Mouse (Mus musculus) neural tube, embryonic 13.5 days (tissue): Measurements from ENCODE around the gene Rab40c. TPM values are rescaled to one million over a fixed set of nuclear protein-coding genes. Genes with fewer than 3 reads are reported as not detected.

Source experiments
- ATAC-seq: fragments of 200-750 bp; cut with Nextera tagmentation; 2 replicates; pipeline ENCODE4 v1.8.0; 2017; ENCODE audit warnings: low read depth, mild to moderate bottlenecking, moderate TSS enrichment, moderate library complexity
- H3K27ac ChIP-seq: fragments of 300-500 bp; sonication (generic); replicated peaks from 2 replicates; pipeline ENCODE4 v1.5.1; 2015; ENCODE audit warnings: moderate library complexity, mild to moderate bottlenecking, inconsistent platforms
- H3K27me3 ChIP-seq: fragments of 300-500 bp; sonication (generic); 2 replicates; pipeline ENCODE4 v1.6.1; 2015; ENCODE audit warnings: mild to moderate bottlenecking, inconsistent platforms
- H3K36me3 ChIP-seq: fragments of 300-500 bp; sonication (generic); 2 replicates; pipeline ENCODE4 v1.6.1; 2015; ENCODE audit warnings: mild to moderate bottlenecking, inconsistent platforms
- H3K4me1 ChIP-seq: fragments of 300-500 bp; sonication (generic); replicated peaks from 2 replicates; pipeline ENCODE4 v1.6.1; 2015; ENCODE audit warnings: inconsistent platforms
- H3K4me2 ChIP-seq: fragments of 300-500 bp; sonication (generic); 2 replicates; pipeline ENCODE4 v1.6.1; 2015; ENCODE audit warnings: inconsistent platforms, mild to moderate bottlenecking, moderate library complexity
- H3K4me3 ChIP-seq: fragments of 300-500 bp; sonication (generic); 2 replicates; pipeline ENCODE4 v1.5.1; 2015; ENCODE audit warnings: mild to moderate bottlenecking, inconsistent platforms
- H3K9ac ChIP-seq: fragments of 300-500 bp; sonication (generic); 2 replicates; pipeline ENCODE4 v1.6.1; 2015; ENCODE audit warnings: moderate library complexity, mild to moderate bottlenecking, inconsistent platforms
- H3K9me3 ChIP-seq: fragments of 300-500 bp; sonication (generic); 2 replicates; pipeline ENCODE4 v1.6.1; 2016; ENCODE audit warnings: inconsistent platforms
- WGBS: fragments of 180-500 bp; shearing (Covaris S2); methylation state at CpG from one replicate; pipeline ENCODE4 v1.1.7; 2015; 5-methylcytosine and 5-hydroxymethylcytosine counted together
- polyA plus RNA-seq: library from polyadenylated mRNA; unstranded; fragments of >200 nt; fragmentation: Nextera tagmentation; extraction: Ambion mirVana; gene quantifications from 2 replicates; pipeline ENCODE4 v1.2.1, GENCODE M21; 2015

Rab40c gene
- polyA plus RNA-seq, 1 experiment from 2014 or later = 50.7 TPM

DNA sequence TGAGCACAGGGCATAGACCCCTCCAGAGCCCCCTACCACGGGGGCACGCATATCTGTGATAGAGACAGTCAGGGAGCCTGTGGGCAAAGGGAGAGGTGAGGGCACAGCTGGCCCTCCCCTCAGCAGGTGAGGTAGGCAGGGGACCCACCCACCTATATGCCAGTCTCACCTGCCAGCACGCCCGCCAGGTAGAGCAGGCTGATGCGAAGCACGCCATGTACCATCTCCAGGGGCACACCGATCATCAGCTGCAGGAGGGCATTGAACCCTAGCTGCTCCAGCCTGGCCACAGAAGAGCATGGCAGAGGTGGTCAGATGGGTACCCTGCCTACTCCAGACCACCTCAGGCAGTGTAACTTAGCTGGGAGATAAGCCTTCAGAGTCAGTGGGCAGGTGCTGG, 84.2 kb downstream of the Rab40c start:
- Histone ChIP-seq H3K9ac (peak overlapping the region; percentile 76; the same call in 1 of the 2 replicates), H3K27ac (no peak overlapping the region), H3K4me3 (0 out of 2 replicates have a peak overlapping the region, but pooled peaks have one; percentile 76), H3K9me3 (no peaks in the 10 kb centered on the region), H3K36me3 (peaks cover 47% of the 10 kb centered on the region), H3K4me2 (peak overlapping the region; percentile 98), H3K27me3 (no peaks in the 10 kb centered on the region), H3K4me1 (peaks cover 76% of the 10 kb centered on the region)
- WGBS = 95% methylated on average over 7 of the region's 7 CpGs
- no peak for ATAC-seq

DNA sequence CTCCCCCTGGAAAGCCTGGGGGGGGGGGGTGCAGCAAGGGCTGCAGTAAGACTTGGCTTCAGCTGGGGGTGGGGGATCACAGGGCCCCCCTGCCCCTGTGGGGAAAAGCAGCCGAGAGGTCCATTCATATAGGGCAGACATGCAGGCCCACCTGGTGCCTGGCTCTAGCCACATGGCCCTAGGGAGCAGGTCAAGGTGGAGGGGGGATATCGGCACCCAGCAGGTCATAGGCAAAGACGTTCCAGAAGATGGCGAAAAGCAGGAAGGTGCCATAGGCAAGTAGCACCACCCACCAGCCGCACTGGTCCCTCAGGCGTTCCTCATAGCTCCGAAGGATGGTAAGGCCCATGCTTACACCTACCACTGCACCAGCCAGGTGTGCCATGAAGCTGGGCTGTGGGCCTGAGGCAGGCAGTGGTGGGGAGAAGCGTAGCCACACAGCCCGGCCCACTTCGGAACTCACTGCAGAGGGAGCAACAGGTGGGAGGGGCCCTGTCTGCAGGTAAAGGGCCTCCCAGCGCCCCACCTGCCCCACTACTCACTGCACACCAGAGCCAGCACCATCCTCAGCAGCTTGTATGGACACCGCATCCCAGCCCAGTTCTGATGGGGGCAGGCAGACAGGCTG, 84.8 kb downstream of the Rab40c start:
- Histone ChIP-seq H3K36me3 (peaks cover 47% of the 10 kb centered on the region), H3K27ac (peak overlapping the region; percentile 94; the same call in 1 of the 2 replicates)
- ATAC-seq = no peak

DNA sequence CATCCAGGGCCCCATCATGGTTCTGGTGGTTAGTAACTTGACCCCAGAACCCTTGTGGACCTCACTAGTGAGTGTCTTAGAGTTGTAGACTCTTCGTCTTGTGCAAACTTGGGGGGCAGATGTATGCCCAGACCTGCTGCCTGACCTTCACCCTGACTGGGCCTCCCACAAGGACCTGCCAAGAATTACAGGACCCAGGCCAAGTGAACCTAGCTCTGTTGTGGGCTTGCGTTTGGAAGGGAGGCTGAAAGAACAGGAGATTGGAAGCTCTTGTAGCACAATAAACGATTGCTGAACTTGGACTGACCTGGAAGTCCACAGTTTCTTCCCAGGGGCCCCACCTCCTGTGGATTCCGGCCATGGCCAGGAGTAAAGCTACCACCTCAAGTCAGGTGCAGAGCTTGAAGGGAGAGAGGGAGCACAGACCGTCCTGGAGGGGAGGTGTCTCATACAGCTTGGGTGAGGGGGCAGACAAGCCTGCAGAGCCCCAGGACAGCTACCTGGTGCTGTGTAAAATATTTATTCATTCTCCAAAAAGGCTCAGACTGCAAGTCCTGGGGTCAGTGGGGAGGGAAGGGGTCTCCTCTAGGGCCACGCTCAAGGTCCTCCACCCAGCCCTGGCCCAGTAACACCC, 85.4 kb downstream of the Rab40c start:
- H3K9ac ChIP-seq = peak overlapping the region; percentile 76
- H3K4me3 ChIP-seq = peak overlapping the region; percentile 76
- no peaks in the 10 kb centered on the region for H3K27me3 ChIP-seq
- peaks cover 87% of the 10 kb centered on the region for H3K4me1 ChIP-seq
- peaks cover 41% of the 10 kb centered on the region for H3K36me3 ChIP-seq
- no peak for ATAC-seq
- no peaks in the 10 kb centered on the region for H3K9me3 ChIP-seq
- WGBS = 55% methylated on average over 6 of the region's 6 CpGs
- peak overlapping the region; percentile 98 for H3K4me2 ChIP-seq
- H3K27ac ChIP-seq = peak overlapping the region; percentile 94

More for the DNA sequence above, 84.8 kb downstream of the Rab40c start:
- H3K9ac ChIP-seq = peak overlapping the region; percentile 76
- peaks cover 82% of the 10 kb centered on the region for H3K4me1 ChIP-seq
- WGBS = 92% methylated on average over 12 of the region's 12 CpGs
- H3K9me3 ChIP-seq = no peaks in the 10 kb centered on the region
- peak overlapping the region; percentile 76 for H3K4me3 ChIP-seq
- no peaks in the 10 kb centered on the region for H3K27me3 ChIP-seq
- peak overlapping the region; percentile 98 for H3K4me2 ChIP-seq

DNA sequence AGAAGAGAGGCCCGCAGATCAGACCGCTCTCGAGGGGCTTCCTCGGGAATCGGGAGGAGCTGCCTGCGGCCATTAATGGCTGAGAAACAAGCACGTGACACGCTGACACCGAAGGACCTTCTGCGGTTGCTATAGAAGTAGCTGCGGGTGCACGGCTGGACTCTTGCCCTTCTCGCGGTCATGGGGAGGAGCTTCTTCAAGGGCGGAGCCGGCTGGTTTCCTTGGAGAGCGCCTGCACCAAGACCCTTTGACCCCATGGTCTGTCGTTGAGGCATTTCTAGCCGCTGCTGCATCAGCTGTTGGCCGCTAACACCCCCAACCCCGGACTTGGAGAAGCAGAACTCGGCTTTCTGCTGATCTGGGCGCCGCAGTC, 86.2 kb downstream of the Rab40c start, which contains the start of gene Stub1:
Gene Stub1 (minus strand): TSS at position 114 of the 373 bp plus-strand sequence.
- ATAC-seq = peak; percentile 54
- H3K27me3 ChIP-seq = no peaks in the 10 kb centered on the region
- H3K4me3 ChIP-seq = peak within 1 kb of the TSS; percentile 76
- under 1% methylated on average over 24 of the region's 24 CpGs for WGBS
- H3K4me1 ChIP-seq = peaks cover 84% of the 10 kb centered on the region
- no peaks in the 10 kb centered on the region for H3K9me3 ChIP-seq
- H3K27ac ChIP-seq = peak within 1 kb of the TSS; percentile 94
- peak within 1 kb of the TSS; percentile 98 for H3K4me2 ChIP-seq
- peaks cover 37% of the 10 kb centered on the region for H3K36me3 ChIP-seq
- H3K9ac ChIP-seq = peak within 1 kb of the TSS; percentile 85

DNA sequence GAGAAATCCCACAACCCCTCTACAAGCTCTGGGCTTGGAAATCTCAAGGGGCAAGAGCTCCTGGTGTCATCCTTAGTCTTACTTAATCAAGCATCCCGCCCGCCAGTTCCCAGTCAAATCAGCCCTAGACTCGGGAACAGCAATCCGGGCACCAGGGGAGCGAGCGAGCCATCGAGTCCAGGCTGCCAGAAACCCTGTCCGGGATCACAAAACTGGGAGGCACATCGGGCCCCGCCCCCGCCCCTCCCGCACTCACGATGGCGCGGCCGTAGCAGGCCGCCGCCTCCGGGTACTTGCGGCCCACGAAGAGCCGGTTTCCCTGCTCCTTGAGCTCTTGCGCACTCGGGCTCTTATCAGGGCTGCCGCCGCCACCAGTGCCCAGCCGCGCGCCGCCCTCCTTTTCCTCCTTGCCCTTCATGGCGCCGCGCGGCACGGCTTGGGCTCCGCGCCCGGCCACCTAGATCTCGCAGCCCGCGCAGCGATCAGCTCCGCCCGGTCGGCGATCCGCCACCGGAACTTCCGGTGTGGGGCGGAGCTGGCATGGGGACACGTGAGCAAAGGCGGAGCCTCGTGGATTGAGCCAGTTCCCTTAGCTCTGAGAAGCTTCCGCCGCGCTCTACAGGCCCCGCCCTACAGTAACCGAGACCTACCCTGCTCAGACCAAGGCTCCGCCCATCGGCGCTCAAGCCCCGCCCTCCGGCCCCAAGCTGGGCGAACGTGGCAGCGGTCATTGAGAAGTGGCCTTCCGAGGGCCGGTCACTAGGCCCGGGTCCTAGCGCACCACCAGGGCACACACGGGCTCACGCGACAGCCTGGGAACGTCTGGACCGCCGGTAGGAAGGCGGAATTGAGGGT, 86.9 kb downstream of the Rab40c start:
- peak; percentile 91 for ATAC-seq
- Histone ChIP-seq H3K27ac (peak overlapping the region; percentile 94), H3K9ac (peak overlapping the region; percentile 85), H3K4me1 (peaks cover 84% of the 10 kb centered on the region), H3K4me2 (peak overlapping the region; percentile 98), H3K9me3 (no peaks in the 10 kb centered on the region), H3K27me3 (no peaks in the 10 kb centered on the region), H3K36me3 (peaks cover 38% of the 10 kb centered on the region), H3K4me3 (peak overlapping the region; percentile 76)
- under 1% methylated on average over 77 of the region's 77 CpGs for WGBS

Other genes starting within 250 kb of the Rab40c start
- gene Gng13, start 202.6 kb downstream of the Rab40c start, polyA plus RNA-seq = 2.1 and 2.8 TPM in 2 replicates
- 7.3 and 9.1 TPM in 2 replicates for gene Chtf18, start 192.3 kb downstream of the Rab40c start, polyA plus RNA-seq
- 20.4 and 24.4 TPM in 2 replicates for gene Rpusd1, start 192.1 kb downstream of the Rab40c start, polyA plus RNA-seq
- not detected in 2 replicates for gene Mslnl, start 183.7 kb downstream of the Rab40c start, polyA plus RNA-seq
- 0.29 and 0.54 TPM in 2 replicates for gene Msln, start 165.3 kb downstream of the Rab40c start, polyA plus RNA-seq
- 26.4 and 26.6 TPM in 2 replicates for gene Narfl, start 146.0 kb downstream of the Rab40c start, polyA plus RNA-seq
- 101 and 107 TPM in 2 replicates for gene Haghl, start 134.1 kb downstream of the Rab40c start, polyA plus RNA-seq
- 0.33 and 0.39 TPM in 2 replicates for gene Ccdc78, start 133.1 kb downstream of the Rab40c start, polyA plus RNA-seq
- gene Fam173a, start 126.8 kb downstream of the Rab40c start, polyA plus RNA-seq = 70.5 and 73.6 TPM in 2 replicates
- 0.66 and 1.9 TPM in 2 replicates for gene AC134908.4, start 124.1 kb downstream of the Rab40c start, polyA plus RNA-seq
- 46.7 and 58.7 TPM in 2 replicates for gene Metrn, start 122.6 kb downstream of the Rab40c start, polyA plus RNA-seq
- gene Fbxl16, start 110.6 kb downstream of the Rab40c start, polyA plus RNA-seq = 27.7 and 31.8 TPM in 2 replicates
- gene Wdr24, start 96.1 kb downstream of the Rab40c start, polyA plus RNA-seq = 27.0 and 28.3 TPM in 2 replicates
- gene Jmjd8, start 90.9 kb downstream of the Rab40c start, polyA plus RNA-seq = 55.2 and 60.6 TPM in 2 replicates
- 284 and 316 TPM in 2 replicates for gene Stub1, start 86.3 kb downstream of the Rab40c start, polyA plus RNA-seq
- gene Rhbdl1, start 82.4 kb downstream of the Rab40c start, polyA plus RNA-seq = 18.9 and 21.1 TPM in 2 replicates
- 6.9 and 7.5 TPM in 2 replicates for gene Gm20683, start 78.0 kb downstream of the Rab40c start, polyA plus RNA-seq
- gene Rhot2, start 74.9 kb downstream of the Rab40c start, polyA plus RNA-seq = 15.4 and 18.3 TPM in 2 replicates
- 14.1 and 15.6 TPM in 2 replicates for gene Wdr90, start 58.2 kb downstream of the Rab40c start, polyA plus RNA-seq
- gene Mcrip2, start 51.0 kb downstream of the Rab40c start, polyA plus RNA-seq = 10.8 and 14.2 TPM in 2 replicates
- gene Mettl26, start 44.7 kb downstream of the Rab40c start, polyA plus RNA-seq = 56.8 and 65.5 TPM in 2 replicates
- gene Wfikkn1, start 38.9 kb downstream of the Rab40c start, polyA plus RNA-seq = 0.53 and 0.79 TPM in 2 replicates
- gene Pigq, start 25.2 kb upstream of the Rab40c start, polyA plus RNA-seq = 56.1 and 62.3 TPM in 2 replicates
- gene Nhlrc4, start 25.2 kb upstream of the Rab40c start, polyA plus RNA-seq = not detected in 2 replicates
- gene A930017K11Rik, start 32.8 kb upstream of the Rab40c start, polyA plus RNA-seq = 0.22 and 0.34 TPM in 2 replicates
- gene Capn15, start 66.1 kb upstream of the Rab40c start, polyA plus RNA-seq = 16.7 and 20.5 TPM in 2 replicates
- gene Rab11fip3, start 149.8 kb upstream of the Rab40c start, polyA plus RNA-seq = 25.9 and 28.3 TPM in 2 replicates
- 32.7 and 35.1 TPM in 2 replicates for gene Decr2, start 170.6 kb upstream of the Rab40c start, polyA plus RNA-seq
- 29.6 and 32.2 TPM in 2 replicates for gene Nme4, start 175.9 kb upstream of the Rab40c start, polyA plus RNA-seq
- 3.3 TPM in 2 replicates for gene Tmem8, start 193.6 kb upstream of the Rab40c start, polyA plus RNA-seq
- 171 and 174 TPM in 2 replicates for gene Mrpl28, start 203.8 kb upstream of the Rab40c start, polyA plus RNA-seq
- 7.1 and 11.6 TPM in 2 replicates for gene Axin1, start 219.0 kb upstream of the Rab40c start, polyA plus RNA-seq